Mouse (Mus musculus): ENCODE measurements around the gene Sdhd.

DNA sequence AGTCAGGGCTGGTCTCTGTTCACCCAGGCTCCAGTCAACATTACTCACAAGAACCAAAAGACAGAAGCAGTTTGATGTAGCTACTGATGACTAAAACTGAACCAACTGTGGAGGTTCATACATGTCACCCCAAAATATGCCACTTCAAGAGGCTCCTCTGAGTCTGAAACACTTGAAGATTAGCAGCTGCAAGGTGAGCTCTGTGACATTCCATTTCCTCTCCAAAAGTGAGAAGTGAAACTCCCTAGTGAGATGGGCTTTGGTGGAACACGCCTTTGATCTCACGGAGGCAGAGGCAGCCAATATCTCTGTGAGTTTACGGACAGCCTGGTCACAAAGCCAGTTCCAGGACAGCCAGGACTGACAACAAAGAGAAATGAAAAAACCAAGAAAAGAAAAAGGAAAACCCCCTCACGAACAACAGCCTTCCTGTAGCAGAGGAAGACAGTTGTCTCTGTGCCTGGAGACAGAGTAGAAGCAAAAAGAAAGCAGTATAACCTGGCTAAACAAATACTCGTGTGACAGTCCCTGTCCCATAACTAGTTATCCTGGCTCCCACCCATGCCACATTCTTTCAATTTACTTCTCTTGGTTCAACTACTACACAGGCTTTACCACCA, 55.6 kb downstream of the Sdhd start:
- TF ChIP-seq HCFC1 (IDR thresholded peaks at IDR 0.05; ENCODE audit: borderline replicate concordance, insufficient read depth, low read length) (no peak), ZC3H11A (IDR thresholded peaks at IDR 0.05; ENCODE audit: borderline replicate concordance, low read depth, low read length) (no peak), ZNF384 (IDR thresholded peaks at IDR 0.05; ENCODE audit: low read depth, low read length) (no peak), MAFK (IDR thresholded peaks at IDR 0.05; ENCODE audit: insufficient read depth, low read depth, low read length) (no peak)

All from ES-E14 (cell line).